Mouse (Mus musculus) heart, embryonic 11.5 days (tissue): ENCODE data around the gene Morc1. TPM values are rescaled to one million over a fixed set of nuclear protein-coding genes. Genes with fewer than 3 reads are reported as not detected.

ENCODE experiments used
- ATAC-seq: fragments of 200-750 bp; cut with Nextera tagmentation; replicated peaks from 2 replicates; pipeline ENCODE4 v1.8.0; 2017; ENCODE audit warnings: moderate library complexity; ENCODE audit not compliant: insufficient number of reproducible peaks, low FRiP score, low TSS enrichment
- H3K27ac ChIP-seq: fragments of 300-500 bp; sonication (generic); 2 replicates; pipeline ENCODE4 v1.5.1; 2014; ENCODE audit warnings: mild to moderate bottlenecking, low read depth, low read length
- H3K27me3 ChIP-seq: fragments of 300-500 bp; sonication (generic); 2 replicates; pipeline ENCODE4 v1.6.1; 2014; ENCODE audit warnings: mild to moderate bottlenecking, low read length, mixed read lengths; ENCODE audit not compliant: control insufficient read depth, insufficient read depth
- H3K36me3 ChIP-seq: fragments of 300-500 bp; sonication (generic); 2 replicates; pipeline ENCODE4 v1.6.1; 2014; ENCODE audit warnings: mild to moderate bottlenecking, low read length, moderate library complexity, mixed read lengths; ENCODE audit not compliant: control insufficient read depth, insufficient read depth
- H3K4me1 ChIP-seq: fragments of 300-500 bp; sonication (generic); 2 replicates; pipeline ENCODE4 v1.6.1; 2014; ENCODE audit warnings: low read length; ENCODE audit not compliant: control insufficient read depth, insufficient read depth
- H3K4me2 ChIP-seq: fragments of 300-500 bp; sonication (generic); 2 replicates; pipeline ENCODE4 v1.6.1; 2014; ENCODE audit warnings: mild to moderate bottlenecking, moderate library complexity
- H3K4me3 ChIP-seq: fragments of 300-500 bp; sonication (generic); 2 replicates; pipeline ENCODE4 v1.5.1; 2014; ENCODE audit warnings: low read depth, low read length
- H3K9ac ChIP-seq: fragments of 300-500 bp; sonication (generic); 2 replicates; pipeline ENCODE4 v1.6.1; 2014; ENCODE audit warnings: mild to moderate bottlenecking, low read depth, low read length, moderate library complexity
- H3K9me3 ChIP-seq: fragments of 300-500 bp; sonication (generic); replicated peaks from 2 replicates; pipeline ENCODE4 v1.6.1; 2016; ENCODE audit warnings: low read length; ENCODE audit not compliant: control insufficient read depth
- WGBS: fragments of 180-500 bp; shearing (Covaris S2); extraction: QIAGEN DNeasy Blood & Tissue Kit; methylation state at CpG from one replicate; pipeline ENCODE4 v1.1.7; 2014; ENCODE audit not compliant: insufficient replicate concordance; 5-methylcytosine and 5-hydroxymethylcytosine counted together
- polyA plus RNA-seq: library from polyadenylated mRNA; unstranded; fragments of >200 nt; fragmentation: Nextera tagmentation; extraction: Ambion mirVana; gene quantifications from 2 replicates; pipeline ENCODE4 v1.2.1, GENCODE M21; 2014

The Morc1 gene
- polyA plus RNA-seq, 1 experiment from 2014 or later, result 0.16 TPM

DNA sequence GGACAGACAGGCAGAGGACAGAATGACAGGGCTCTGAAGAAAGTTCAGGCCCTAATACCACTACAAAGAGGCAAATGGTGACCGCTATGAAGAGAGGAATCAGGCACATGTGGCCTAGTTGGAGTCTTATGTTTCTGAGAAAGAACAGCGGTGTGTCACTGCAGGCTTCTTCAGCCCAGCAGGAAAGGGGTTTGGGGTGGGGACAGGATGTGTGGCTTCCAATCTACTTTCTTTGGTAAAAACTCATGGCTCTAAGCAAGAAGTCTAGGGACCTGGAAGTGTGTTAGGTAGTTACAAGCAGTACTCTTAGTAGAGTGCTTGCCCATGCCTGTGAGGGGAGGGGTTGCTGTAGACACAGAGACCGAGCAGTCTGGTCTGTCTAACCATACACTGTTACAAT is 196.3 kb downstream of the Morc1 start:
- H3K27ac ChIP-seq, result no peak overlapping the region
- no peak overlapping the region for H3K9ac ChIP-seq
- H3K27me3 ChIP-seq, result no peaks in the 10 kb centered on the region
- H3K36me3 ChIP-seq, result no peaks in the 10 kb centered on the region
- no peak for ATAC-seq
- H3K4me2 ChIP-seq, result no peak overlapping the region
- no peaks in the 10 kb centered on the region for H3K4me1 ChIP-seq
- WGBS, result 70% methylated on average over 3 of the region's 3 CpGs
- H3K9me3 ChIP-seq, result no peaks in the 10 kb centered on the region
- no peak overlapping the region for H3K4me3 ChIP-seq

DNA sequence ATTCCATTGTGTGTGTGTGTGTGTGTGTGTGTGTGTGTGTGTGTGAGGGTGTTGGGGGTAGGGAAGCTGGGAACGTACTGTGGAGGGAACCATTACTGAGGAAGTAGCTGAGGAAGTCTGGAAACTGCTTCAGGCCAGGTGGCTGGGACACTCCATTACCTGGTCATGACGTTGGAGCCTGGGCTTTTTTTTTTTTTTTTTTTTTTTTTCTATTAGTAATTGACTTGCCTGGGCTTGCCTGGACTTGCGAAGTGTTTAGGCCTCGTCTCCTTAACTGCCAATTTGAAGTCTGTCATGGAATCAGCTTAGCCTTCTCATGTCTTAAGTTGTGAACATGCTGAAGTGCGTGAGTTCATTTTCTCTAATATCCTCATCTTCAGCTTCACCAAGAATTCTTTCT is 198.7 kb downstream of the Morc1 start:
- no peaks in the 10 kb centered on the region for H3K4me1 ChIP-seq
- H3K9ac ChIP-seq, result no peak overlapping the region
- H3K27ac ChIP-seq, result no peak overlapping the region
- H3K4me3 ChIP-seq, result no peak overlapping the region
- no peaks in the 10 kb centered on the region for H3K36me3 ChIP-seq
- H3K9me3 ChIP-seq, result no peaks in the 10 kb centered on the region
- no peaks in the 10 kb centered on the region for H3K27me3 ChIP-seq
- no peak overlapping the region for H3K4me2 ChIP-seq
- no peak for ATAC-seq
- WGBS, result 67% methylated on average over 5 of the region's 5 CpGs

DNA sequence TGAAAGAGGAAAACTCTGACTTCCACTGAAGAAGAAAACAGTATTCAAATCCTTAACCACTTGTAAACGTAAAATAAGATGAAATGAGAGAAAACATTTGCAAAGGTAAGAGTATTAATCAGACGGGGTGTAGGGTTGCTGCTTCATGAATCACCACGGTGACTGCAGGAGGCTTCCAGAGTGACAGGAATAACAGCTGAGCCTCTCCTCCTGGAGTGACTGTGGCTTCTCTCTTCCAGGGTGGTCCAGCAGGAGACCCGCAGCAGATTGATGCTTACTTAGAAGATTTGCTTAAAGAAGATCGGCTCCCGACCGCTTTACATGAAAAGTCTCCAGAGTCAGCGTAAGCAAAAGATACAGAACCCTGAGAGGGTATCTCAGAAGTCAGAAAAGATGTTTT is 199.4 kb downstream of the Morc1 start:
- Histone ChIP-seq H3K4me2 (no peak overlapping the region), H3K4me3 (no peak overlapping the region), H3K27me3 (no peaks in the 10 kb centered on the region), H3K9ac (no peak overlapping the region), H3K27ac (no peak overlapping the region), H3K9me3 (no peaks in the 10 kb centered on the region), H3K36me3 (no peaks in the 10 kb centered on the region), H3K4me1 (no peaks in the 10 kb centered on the region)
- WGBS, result 18% methylated on average over 8 of the region's 8 CpGs
- no peak for ATAC-seq

DNA sequence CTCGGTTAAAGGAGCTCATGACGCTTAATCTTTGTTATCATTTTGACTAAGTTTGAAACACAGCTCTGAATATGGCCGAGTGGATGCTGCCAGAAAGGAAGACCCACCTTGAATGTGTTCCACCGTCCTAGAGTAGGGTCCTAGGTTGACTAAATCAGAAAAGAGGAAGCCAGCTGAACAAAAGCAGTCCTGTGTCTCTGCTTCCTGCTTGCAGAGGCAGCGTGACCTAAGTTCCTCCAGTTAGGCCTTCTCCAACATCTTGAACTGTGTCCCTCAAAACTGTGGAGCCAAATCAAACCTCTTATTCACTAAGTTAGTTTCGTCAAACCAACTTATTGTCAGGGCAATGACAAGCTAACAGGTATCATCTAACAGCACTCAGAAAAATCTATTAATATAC is 201.3 kb downstream of the Morc1 start:
- Histone ChIP-seq H3K4me1 (no peaks in the 10 kb centered on the region), H3K9ac (no peak overlapping the region), H3K4me3 (no peak overlapping the region), H3K4me2 (no peak overlapping the region), H3K27ac (no peak overlapping the region), H3K9me3 (no peaks in the 10 kb centered on the region), H3K36me3 (no peaks in the 10 kb centered on the region), H3K27me3 (no peaks in the 10 kb centered on the region)
- 81% methylated on average over 6 of the region's 6 CpGs for WGBS
- no peak for ATAC-seq

DNA sequence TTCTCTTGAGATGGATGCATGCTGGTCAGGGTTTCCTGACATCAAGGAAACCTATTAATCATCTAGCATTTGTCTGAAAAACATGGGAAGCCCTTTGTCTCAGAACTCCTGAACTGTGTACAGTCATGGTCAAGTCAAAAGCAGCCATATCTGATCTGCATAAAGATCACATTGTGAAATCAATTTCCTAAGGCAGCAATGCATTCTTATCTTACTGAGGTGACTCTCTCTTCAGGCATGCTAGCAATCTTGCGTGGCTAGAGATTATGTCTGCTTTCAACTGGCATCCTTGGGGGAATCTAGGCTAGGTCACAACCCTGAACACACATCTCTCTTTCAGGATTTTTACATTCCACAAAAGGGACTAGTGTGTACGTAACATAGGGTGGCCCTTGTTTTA is 215.2 kb downstream of the Morc1 start:
- no peaks in the 10 kb centered on the region for H3K9me3 ChIP-seq
- no peak overlapping the region for H3K4me2 ChIP-seq
- no peak overlapping the region for H3K27ac ChIP-seq
- no peak overlapping the region for H3K4me3 ChIP-seq
- no peak overlapping the region for H3K9ac ChIP-seq
- H3K27me3 ChIP-seq, result no peaks in the 10 kb centered on the region
- H3K4me1 ChIP-seq, result no peaks in the 10 kb centered on the region
- no peak for ATAC-seq
- WGBS, result 62% methylated on average over 2 of the region's 2 CpGs
- H3K36me3 ChIP-seq, result no peaks in the 10 kb centered on the region

DNA sequence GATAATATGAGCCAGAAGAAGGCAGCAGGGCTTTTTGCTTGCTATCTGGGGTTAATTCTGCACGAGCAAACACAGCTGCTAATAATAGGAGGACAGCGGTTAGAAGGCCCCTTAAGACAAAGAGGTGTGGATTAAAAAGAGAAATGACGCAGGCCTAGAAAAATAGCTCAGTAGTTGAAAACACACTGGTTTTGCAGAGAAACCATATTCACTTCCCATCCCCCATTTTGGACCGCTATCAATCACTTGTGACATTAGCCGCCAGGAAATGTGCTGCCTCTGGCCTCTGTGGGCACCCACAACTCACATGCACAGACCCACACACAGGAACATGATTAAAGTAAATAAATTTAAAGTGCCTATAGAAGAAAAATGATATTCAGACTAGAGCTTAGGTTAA is 240.7 kb downstream of the Morc1 start:
- H3K9ac ChIP-seq, result no peak overlapping the region
- no peak overlapping the region for H3K4me2 ChIP-seq
- H3K27ac ChIP-seq, result no peak overlapping the region
- no peaks in the 10 kb centered on the region for H3K9me3 ChIP-seq
- ATAC-seq, result no peak
- no peak overlapping the region for H3K4me3 ChIP-seq
- H3K36me3 ChIP-seq, result no peaks in the 10 kb centered on the region
- no peaks in the 10 kb centered on the region for H3K4me1 ChIP-seq
- H3K27me3 ChIP-seq, result no peaks in the 10 kb centered on the region
- WGBS, result 43% methylated on average over 5 of the region's 5 CpGs

DNA sequence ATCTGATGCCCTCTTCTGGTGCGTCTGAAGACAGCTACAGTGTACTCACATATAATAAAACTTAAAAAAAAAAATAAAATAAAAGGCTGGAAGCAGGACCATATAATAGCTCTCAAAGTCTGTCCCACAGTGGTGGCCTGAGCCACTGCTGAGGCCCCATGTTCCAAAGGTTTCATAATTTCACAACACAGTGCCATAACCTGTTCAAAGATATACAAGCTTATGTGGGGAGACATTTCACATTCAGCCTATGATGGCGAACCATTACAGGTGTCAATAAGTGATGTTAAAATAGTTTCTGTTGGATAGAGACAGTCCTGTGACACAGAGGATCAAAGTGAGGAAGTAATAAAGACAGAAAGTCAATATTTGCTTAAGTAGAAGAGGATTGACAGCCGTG is 241.6 kb downstream of the Morc1 start:
- Histone ChIP-seq H3K27me3 (no peaks in the 10 kb centered on the region), H3K27ac (no peak overlapping the region), H3K9me3 (no peaks in the 10 kb centered on the region), H3K36me3 (no peaks in the 10 kb centered on the region), H3K9ac (no peak overlapping the region), H3K4me2 (no peak overlapping the region), H3K4me1 (no peaks in the 10 kb centered on the region), H3K4me3 (no peak overlapping the region)
- ATAC-seq, result no peak
- 78% methylated on average over 3 of the region's 3 CpGs for WGBS

DNA sequence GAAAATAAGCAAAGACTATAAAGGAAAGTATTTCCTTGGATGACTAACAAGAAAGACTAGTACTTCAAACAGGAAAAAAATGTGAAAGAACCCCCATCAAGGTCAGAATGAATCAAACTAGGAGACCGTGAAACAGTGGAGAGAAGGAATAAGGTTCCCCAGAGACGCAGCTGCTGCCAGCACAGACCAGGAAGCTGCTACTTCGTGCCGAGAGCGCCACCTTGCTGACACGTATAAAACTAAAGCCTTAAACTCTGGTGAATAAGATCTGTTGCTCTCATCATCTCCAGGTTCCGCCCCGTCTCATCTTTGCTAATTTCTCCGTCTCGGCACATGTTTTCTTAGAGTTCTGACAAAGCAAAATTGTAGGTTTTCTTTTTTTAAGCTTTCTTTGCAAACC is 244.6 kb downstream of the Morc1 start:
- ATAC-seq, result no peak
- Histone ChIP-seq H3K27ac (no peak overlapping the region), H3K9me3 (no peaks in the 10 kb centered on the region), H3K4me1 (no peaks in the 10 kb centered on the region), H3K4me3 (no peak overlapping the region), H3K9ac (no peak overlapping the region), H3K27me3 (no peaks in the 10 kb centered on the region), H3K36me3 (no peaks in the 10 kb centered on the region), H3K4me2 (no peak overlapping the region)
- 15% methylated on average over 10 of the region's 10 CpGs for WGBS

DNA sequence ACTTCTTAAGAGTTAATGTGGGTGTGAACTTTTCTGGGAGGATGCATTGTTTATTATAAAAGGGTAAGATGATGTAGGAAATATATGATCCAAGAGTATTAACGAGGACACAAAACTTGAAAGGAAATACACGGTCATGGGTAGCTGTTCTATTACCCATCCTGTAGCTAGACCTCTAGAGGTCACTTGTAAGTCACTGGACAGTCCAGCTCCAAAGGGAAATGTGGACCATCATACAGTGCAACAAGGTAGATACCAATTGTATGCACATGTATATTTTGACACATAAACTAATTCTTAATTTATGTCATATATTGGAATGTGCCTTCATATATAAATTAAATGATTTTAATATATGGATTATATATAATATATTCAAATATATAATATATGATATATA is 245.2 kb downstream of the Morc1 start:
- 63% methylated on average over 2 of the region's 2 CpGs for WGBS
- Histone ChIP-seq H3K4me2 (no peak overlapping the region), H3K9me3 (no peaks in the 10 kb centered on the region)

More for the DNA sequence above, 245.2 kb downstream of the Morc1 start:
- ATAC-seq, result no peak
- Histone ChIP-seq H3K27me3 (no peaks in the 10 kb centered on the region), H3K4me1 (no peaks in the 10 kb centered on the region), H3K36me3 (no peaks in the 10 kb centered on the region), H3K9ac (no peak overlapping the region), H3K27ac (no peak overlapping the region), H3K4me3 (no peak overlapping the region)
